Mouse (Mus musculus) naive thymus-derived CD4-positive, alpha-beta T cell, adult 5 months (primary cell): ENCODE data around the gene Gm8857. TPM values are rescaled to one million over a fixed set of nuclear protein-coding genes. Genes with fewer than 3 reads are reported as not detected.

ENCODE experiments used
- polyA plus RNA-seq: library from polyadenylated mRNA; unstranded; fragments of 100-300 nt; shearing (Covaris generic); gene quantifications from one replicate; pipeline ENCODE4 v1.2.1, GENCODE M21; 2017

The Gm8857 gene
- polyA plus RNA-seq: not detected

DNA sequence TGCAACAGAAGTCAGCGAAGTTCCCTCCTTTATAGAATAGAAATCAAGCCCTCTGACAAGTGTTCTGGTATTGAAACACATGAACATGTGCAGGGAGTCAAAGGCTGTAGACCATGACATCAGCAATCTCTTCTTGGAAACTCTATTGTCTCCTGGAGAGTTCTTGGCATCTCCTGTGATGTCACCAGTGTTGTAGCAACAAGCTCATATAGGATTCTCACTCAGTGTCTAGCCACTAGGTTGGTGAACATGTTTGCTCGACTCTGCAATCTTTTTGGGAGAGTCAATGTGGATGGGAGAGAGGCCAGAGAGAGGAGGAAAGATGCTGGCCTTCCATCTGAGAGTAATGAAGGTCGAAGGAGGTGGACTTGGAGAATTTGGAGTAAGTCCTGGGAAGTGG lies at the start of gene Gm8857, which contains the start of gene Gm8871:
TSS of gene Gm8857 (plus strand) at position 303 of the 400 bp plus-strand sequence.
TSS of gene Gm8871 (plus strand) at position 301 of the 400 bp plus-strand sequence.

Other genes starting within 250 kb of the Gm8857 start
- gene Gm8871, start within 50 bp of the Gm8857 start, polyA plus RNA-seq: not detected
- not detected for gene Gm8879, start 179.8 kb downstream of the Gm8857 start, polyA plus RNA-seq
- not detected for gene Gm5861, start 235.3 kb downstream of the Gm8857 start, polyA plus RNA-seq